Mouse (Mus musculus) urinary bladder, postnatal 4 days (tissue): ENCODE measurements around the gene Ttc23.

ENCODE experiments used
- DNase-seq, 2 experiments: peaks; one replicate each; pipeline ENCODE4 v3.0.0; 2021 to 2022; ENCODE audit warnings: low spot score in 2 of 2

Gene Ttc23

DNA sequence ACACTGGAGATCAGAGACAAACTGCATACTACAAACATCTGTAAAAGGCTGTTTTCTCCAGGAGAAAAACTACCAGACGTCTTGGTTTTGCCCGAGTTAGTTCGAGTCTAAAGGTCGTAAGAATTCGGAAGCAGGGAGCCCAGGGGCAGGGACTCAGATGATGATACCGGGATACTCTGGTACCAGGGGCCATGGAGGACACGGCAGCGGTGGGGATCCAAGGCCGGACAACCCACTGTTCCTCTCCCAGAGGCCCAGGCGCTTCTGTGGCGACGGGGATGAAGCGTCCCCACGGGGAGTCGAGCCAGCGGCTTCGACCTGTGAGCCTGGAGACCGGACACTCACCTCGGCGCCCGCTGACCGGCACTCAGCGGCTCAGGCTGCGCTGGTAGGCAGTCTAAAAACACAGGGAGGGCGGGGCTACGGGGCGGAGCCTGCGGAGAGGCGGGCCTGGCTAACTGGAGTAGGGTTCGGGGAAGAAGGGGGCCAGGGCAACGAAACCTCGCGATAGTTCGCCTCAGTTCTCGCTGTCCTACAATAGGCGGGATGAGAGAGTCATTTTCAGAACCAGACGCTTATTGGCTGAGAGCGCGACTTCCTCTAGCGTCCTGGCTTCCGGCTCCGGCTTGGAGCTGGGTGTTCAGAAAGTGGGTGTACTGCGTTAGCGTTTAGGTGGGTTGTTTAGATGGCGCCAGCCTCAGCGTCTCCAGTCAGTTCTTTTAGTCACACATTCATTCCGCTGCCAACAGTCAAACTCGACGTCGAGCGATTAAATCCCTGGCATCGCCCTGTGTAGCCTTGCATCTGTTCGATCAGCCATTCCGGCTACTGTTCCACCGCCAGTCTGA lies 2.2 kb upstream of the Ttc23 start, which contains the start of gene Lrrc28:
Lrrc28 (minus strand) TSS at position 436 of the 848 bp plus-strand sequence.
- peak; percentile 98 to 99 for DNase-seq

DNA sequence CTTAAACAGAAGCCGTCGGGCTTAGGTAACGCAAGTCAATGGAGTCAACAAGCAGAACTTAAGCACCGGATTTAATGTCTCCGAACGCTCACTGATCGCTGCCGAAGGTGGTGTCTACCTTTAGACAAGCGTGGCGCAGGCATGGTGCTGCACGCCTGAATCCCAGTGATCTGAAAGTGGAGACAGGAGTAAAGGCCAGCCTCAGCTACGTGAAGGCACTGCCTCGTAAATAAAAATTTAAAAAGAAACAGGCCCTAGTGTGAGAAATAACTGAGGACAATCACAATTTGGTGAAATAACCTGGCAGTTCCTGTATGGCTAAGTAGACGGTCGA lies 1.6 kb upstream of the Ttc23 start:
- peak in 1 of 2 experiments; percentile 28 for DNase-seq

DNA sequence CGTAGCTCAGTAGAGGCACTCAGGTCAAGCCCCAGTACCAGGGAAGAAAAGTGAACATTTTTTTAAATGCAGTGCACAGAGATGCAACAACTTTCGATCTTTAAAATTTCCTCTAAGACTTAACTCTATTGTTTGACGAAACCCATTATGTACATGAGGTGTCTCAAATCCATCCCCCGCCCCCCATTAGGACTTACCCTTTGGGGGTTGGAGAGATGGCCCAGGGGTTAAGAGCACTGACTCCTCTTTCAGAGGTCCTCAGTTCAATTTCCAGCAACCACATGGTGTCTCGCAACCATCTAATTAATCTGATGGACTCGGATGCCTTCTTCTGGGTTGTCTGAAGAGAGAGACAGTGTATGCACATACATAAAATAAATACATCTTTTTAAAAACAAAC lies 1.1 kb upstream of the Ttc23 start:
- no peak for DNase-seq

GRCm38 (mm10) chr7:67648376-67648775 lies 1.2 kb downstream of the Ttc23 start:
- no peak for DNase-seq

GRCm38 (mm10) chr7:67652211-67652610 lies 5.0 kb downstream of the Ttc23 start:
- no peak for DNase-seq

- DNase-seq: no peak
These were observed 7.5 kb downstream of the Ttc23 start for GRCm38 (mm10) chr7:67654668-67655067.

DNA sequence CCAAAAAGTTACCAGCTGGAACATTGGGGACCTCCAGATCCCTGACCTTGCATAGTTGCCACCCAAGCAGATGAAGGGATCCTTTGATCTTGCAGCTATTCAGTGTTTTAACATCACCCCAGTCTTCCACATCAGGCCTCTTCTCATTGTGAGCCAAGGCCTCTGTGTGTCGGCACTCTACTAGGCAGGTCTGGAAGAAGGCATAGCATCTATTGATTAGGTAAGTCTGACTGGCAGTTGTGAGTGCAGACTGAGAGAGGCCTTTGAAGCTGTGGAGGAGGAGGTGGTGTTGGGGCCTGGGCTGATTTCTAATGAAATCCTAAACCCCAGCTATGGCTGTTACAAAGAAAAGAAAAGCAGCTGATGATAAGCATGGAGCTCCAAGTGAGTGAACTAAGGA lies 8.0 kb downstream of the Ttc23 start:
- no peak for DNase-seq

DNA sequence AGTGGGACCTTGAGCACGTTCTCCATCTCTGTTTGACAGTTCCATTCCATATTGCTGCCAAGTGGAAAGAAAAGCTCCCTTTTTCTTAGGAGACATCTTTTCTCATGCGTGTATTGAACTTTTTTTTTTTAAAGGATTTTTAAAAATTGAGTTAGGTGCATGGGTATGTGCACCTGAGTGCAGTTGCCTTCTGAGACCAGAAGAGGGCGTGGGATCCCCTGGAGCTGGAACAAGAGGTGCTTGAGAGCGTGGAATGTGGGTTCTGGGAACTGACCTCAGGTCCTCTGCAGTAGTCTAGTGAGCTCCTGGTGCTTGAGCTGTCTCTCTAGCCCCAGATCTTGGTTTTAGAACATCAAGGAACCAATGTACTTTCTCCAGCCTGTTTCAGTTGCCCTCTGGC lies 10.9 kb downstream of the Ttc23 start:
- DNase-seq: no peak

GRCm38 (mm10) chr7:67662424-67662823 lies 15.2 kb downstream of the Ttc23 start:
- no peak for DNase-seq

- no peak for DNase-seq
These were observed 16.9 kb downstream of the Ttc23 start for GRCm38 (mm10) chr7:67663981-67664694.

DNA sequence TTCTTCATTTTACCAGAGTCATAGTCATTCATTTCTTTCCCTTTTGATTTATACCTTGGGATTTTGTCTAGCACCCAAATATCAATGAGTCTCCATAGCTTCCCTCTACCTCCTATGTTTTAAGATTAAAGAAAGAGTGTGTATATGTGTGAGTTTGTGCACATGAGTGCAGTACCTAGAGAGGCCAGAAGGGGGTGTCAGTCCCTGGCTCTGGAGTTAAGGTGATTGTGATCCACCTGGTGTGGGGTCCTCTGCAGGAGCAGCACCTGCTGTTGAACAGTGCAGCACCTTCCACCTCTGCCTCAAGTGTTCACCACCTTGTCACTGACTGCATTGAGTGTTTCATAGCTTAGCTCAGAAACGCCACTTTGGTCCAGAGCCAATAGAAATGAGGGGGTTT lies 23.8 kb downstream of the Ttc23 start:
- DNase-seq: no peak

DNA sequence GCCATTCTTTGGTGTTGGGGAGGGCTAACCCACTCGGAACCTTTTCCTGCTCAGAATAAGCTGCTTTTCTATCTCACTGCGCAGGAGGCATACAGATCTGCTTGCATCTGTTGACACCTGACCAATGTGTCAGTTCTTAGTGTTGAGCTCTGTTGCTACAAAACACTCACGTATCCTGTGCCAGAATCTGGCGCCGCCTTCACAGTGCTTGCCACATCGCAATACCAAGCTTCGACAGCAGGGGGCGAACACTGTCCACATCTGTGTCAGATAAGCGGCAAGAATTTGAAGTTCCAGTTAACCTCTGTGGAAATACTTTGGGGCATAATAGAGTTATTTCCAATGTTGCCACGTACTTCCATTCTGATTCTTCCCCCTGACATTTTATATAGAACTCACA lies 25.4 kb downstream of the Ttc23 start:
- peak; percentile 81 to 97 for DNase-seq

- DNase-seq: no peak
These were observed 26.4 kb downstream of the Ttc23 start for GRCm38 (mm10) chr7:67673656-67674055.

- DNase-seq: no peak
These were observed 31.8 kb downstream of the Ttc23 start for GRCm38 (mm10) chr7:67678878-67679499.

DNA sequence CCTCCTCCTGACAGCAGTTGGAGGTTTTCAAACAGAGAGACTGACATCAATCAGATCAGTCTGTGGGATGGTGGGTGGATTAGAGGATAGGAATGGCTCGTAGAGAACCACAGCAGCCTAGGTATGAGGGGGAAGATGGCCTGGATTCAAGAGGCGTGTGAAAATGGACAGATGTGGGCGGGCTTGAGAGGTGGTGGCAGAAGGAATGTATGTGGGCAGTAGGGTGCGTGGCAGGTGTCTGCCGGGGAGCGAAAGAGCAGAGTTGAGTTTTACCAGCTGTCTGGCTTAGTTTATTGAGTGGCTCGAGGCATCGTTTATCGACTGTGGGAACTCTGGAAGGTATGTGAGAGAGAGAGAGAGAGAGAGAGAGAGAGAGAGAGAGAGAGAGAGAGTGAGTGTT lies 33.9 kb downstream of the Ttc23 start:
- no peak for DNase-seq

GRCm38 (mm10) chr7:67683006-67683405 lies 35.8 kb downstream of the Ttc23 start:
- no peak for DNase-seq

DNA sequence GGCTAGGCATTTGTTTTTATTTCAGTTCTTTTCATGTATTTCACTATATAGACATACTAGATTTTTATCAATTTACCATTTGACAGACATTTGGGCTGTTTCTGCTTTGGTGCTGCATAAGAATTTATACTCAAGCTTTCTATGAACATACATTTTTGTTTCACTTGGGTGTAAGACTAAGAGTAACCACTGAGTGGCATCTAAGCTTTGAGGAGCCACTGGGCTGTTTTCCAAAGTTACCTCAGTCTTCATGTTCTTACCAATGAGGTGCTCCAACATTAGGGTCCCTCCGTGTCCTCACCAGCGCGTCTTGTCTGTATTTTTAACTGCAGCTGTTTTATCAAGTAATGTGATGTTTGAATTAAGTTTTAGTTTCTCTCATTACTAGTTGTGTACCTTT lies 39.3 kb downstream of the Ttc23 start:
- no peak for DNase-seq

DNA sequence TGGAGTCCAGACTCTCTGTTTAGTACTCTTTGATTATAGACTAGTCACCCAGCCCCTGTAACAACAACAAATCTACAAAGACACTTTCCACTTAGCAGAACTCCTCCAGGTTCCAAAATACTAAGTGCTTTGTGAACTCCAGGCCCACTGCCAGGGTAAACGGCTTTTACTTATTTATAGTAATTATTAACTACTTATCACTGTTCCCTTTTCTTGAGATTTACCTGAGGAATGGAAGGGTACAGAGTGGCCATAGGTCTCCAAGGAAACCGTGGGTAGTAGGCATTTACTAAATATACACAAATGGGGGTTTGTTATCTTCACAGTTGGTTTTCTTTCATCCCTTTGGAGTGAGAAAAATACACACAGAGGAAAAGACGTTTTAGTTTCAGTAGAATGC lies 41.1 kb downstream of the Ttc23 start:
- no peak for DNase-seq

DNA sequence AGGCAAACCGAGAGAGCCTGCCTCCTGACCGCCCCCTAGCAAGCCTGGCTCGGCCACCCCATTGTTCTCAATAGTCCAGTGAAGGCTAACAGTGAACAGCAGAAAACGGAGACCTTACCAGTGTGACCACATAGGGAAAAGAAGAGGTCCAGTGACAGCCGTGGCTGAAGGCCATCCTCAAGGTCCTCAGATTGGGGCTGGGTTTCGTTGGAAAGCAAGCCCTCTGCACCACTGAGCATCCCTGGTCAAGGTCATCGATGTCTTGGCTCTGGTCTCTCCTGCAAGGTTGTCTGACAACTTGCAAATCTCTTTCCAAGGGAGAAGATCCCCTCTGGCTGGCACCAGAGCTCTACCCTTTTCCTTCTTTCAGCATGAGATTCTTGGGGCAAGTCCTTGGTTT lies 42.6 kb downstream of the Ttc23 start:
- DNase-seq: no peak

- DNase-seq: no peak
These were observed 43.8 kb downstream of the Ttc23 start for GRCm38 (mm10) chr7:67691036-67691435.

DNA sequence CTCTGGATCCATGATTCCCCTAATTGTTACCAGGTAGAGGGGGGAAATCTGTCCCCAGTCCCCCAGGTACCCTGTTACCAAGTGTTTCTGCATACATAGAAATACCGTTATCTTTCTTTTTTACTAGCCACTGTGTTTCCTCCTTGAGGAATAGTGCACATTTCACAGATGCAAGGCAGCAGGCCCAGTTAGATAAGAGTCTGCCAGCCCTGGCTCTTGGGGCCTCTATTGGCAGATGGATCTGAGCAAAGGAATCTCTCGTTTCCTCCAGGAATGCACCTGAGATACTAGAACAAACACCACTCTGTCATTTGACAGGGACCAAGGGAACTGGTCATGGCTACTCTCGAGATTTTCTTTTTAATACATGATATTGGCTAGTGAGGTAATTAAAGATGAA lies 44.9 kb downstream of the Ttc23 start:
- no peak for DNase-seq

DNA sequence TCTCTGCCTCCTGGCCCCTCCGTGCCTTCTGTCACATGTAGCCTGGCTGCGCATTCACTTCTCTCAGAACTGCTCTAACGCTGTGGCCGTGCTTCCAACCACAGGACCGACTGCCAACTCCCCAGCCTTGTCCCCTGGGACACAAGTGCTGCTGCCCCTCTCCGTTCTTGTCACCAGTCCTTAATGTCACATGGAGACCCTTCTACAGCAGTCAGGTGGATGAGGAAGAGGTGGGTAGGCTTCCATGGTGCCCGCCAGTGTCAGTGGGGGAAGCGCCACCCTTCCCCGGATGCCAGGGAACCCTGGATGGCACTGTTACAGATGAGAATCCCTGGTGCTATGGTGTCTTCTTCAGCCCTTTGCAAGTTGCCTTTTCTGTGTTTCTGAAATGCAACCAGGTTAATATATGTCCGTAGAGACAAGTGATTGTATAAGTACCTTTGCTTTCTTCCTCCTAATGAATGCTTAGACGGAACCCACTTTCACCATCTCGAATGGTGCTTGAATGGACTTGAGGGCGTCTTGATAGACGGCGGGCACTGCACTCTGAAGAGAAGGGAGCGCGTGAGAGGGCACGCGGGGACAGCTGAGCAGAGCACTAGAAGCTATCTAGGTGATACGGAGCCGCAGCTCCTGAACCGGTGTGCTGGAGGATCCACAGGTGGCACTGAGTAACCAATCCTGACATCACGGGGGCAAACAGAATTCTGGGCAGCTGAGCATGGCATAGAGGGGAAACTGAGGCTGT lies 45.8 kb downstream of the Ttc23 start:
- no peak for DNase-seq
